Mouse (Mus musculus) skeletal muscle tissue, postnatal 0 days (tissue): Measurements from ENCODE around the gene Gipc2. TPM values are rescaled to one million over a fixed set of nuclear protein-coding genes. Genes with fewer than 3 reads are reported as not detected.

Experiments
- polyA plus RNA-seq: library from polyadenylated mRNA; unstranded; fragments of >200 nt; fragmentation: Nextera tagmentation; extraction: Ambion mirVana; gene quantifications from 2 replicates; pipeline ENCODE4 v1.2.1, GENCODE M21; 2015

Gipc2 gene
- 0.53 and 0.76 TPM in 2 replicates for polyA plus RNA-seq

DNA sequence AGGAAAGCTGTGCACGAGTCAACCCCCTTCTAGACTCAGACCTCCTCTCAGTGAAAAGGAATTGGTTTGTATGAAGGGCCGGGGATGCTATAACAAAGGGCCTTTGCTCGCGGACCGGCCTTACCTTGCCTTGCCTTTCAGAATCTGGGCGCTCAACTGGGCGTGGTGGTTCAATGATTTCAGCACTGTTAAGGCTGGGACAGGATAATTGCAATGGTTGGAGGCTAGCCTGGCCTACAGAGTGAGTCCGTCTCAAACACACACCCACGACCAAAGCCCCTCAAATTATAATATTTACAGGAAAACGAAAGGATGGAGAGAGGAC, at the start of gene Gipc2:
Gene Gipc2 (minus strand): TSS at position 132 of the 325 bp plus-strand sequence.

DNA sequence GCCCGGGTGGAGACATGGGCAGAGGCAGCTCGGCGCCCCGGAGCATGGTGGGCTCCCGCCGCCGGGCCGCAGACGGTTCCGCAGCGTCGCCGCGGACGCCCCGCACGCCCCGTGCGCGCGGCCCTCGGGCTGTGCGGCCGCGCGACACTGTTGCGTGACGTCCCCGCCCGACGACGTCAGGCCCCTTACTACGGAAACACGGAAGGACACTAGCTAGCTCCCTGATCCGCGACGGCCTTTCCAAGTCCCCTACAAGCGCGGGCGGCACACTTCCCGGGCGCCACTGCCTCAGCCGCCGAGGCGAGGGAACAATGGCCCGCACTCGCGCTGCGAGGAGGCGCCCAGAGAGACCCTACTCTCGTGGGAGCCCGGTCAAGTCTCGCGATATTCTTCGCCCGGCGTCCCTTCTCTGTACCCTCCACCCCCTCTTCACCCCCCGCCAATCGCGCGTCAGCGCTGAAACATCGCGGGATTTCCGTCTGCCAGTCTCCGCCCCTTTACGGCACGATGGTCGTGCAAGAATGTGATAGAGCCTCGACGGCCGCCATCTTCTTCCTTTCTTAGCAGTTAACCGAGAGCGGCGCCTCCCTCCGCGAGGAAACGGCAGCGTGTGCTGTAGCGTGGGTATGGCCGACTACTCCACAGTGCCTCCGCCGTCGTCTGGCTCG, 44.1 kb upstream of the Gipc2 start, which contains the start of the genes Dnajb4 and Fubp1:
Gene Dnajb4 (minus strand): TSS at position 336 of the 668 bp plus-strand sequence.
Gene Fubp1 (plus strand): TSS at position 456 of the 668 bp plus-strand sequence.

Other genes starting within 250 kb of the Gipc2 start
- gene Dnajb4, start 44.1 kb upstream of the Gipc2 start, polyA plus RNA-seq, result 70.9 and 74.3 TPM in 2 replicates
- 67.1 and 71.8 TPM in 2 replicates for gene Fubp1, start 44.2 kb upstream of the Gipc2 start, polyA plus RNA-seq
- 225 and 229 TPM in 2 replicates for gene Nexn, start 100.1 kb upstream of the Gipc2 start, polyA plus RNA-seq
- gene Miga1, start 174.2 kb upstream of the Gipc2 start, polyA plus RNA-seq, result 5.6 and 5.7 TPM in 2 replicates
- gene Usp33, start 180.2 kb upstream of the Gipc2 start, polyA plus RNA-seq, result 13.3 and 15.5 TPM in 2 replicates
- gene Zzz3, start 229.2 kb upstream of the Gipc2 start, polyA plus RNA-seq, result 16.2 and 17.5 TPM in 2 replicates